Mouse (Mus musculus): ENCODE results near the gene Sbk1.

Sbk1 gene

DNA sequence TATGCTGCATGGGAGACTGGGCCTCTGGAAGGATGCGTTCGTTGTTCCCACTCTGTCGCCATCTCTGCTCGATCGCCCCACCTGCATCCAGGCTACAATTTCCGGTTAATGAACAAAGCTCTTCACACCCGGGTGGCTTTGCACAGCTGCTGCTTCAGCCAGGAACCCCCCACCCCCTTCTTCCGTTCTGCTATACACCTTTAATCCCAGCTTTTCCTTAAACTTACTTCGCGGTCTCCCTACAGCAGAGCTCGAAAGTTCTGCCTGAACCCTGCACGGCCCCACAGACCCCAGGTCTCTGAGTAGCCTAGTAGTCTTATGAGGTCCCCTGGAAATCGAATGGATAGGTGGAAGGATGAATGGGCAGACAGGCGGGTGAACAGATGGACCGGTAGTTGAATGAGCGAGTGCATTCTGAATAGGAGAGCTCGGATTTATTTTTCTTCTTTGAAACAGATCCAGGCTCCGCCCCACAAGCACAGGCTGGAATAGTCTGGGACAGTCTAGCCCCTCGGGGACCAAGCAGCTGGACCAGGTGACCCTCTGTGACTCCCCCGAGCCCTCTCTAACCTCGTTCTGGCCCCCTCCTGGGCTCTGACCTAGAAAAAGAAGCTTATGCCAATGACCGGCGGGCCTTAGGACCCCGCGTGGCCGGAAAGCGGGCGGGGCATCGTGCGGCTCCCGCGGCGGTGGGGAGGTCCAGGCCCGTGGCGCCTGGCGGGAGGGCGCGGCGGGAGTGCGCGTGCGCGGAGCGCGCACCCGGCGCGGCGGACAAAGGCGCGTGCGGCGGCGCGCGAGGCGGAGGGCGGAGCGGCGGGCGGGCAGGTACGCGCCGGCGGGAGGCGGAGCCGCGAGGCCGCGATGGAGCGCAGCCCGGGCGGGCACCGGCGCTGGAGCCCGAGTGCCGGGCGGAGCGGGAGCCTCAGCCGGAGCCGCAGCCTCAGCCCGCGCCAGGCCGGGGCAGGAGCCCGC is at the start of gene Sbk1:
Gene Sbk1 (plus strand): TSS at position 908 of the 972 bp plus-strand sequence.
- DNase-seq: peak; percentile 81 to 86

- no peak for DNase-seq
These were observed 49.7 kb upstream of the Sbk1 start for GRCm38 (mm10) chr7:126222753-126223152.

DNA sequence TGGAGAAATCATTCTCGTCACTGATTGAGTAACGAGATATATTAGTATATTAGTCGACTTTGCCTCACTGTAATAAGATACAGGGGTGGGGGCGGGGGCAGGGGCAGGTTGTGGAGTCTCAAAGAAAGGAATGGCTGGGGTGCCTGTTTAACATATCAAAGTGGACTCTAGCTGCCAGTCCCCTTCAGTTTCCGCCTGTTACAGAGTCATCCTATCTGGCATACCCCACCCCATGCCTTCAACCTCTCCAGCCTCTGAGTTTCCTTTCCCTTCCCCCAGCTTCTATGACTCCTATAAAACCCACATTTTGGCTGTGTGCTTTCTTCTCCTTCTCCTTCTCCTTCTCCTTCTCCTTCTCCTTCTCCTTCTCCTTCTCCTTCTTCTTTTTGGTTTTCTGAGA is 46.3 kb upstream of the Sbk1 start:
- no peak for DNase-seq

- DNase-seq: peak; percentile 42 to 67
These were observed 41.9 kb upstream of the Sbk1 start for GRCm38 (mm10) chr7:126230357-126231148.

DNA sequence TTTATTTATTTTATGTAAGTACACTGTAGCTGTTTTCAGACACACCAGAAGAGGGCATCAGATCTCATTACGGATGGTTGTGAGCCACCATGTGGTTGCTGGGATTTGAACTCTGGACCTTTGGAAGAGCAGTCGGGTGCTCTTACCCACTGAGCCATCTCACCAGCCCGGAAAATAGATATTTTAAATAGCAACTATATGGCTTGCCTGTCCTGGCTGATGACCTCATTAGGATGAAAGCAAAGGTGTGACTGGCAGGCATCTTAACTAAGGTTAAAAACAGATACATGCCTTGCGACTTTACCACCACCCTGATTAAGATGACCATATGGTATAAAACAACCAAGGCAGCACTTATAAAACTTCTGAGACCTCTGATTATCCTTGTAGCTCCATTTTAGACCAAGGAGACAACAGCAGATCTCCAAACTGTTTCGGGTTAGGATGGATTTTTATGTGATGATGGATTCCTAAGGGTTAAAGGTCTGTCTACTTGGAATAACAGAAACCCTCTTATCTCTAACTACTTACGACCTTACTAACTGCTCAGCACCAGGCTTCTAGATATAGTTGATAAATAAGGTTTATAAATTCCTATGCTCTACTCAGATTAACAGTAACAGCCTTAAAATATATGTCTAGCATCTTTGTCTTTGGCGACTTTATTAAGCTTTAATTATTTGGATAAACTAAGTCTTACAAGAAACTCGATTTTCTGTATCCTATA is 39.9 kb upstream of the Sbk1 start:
- DNase-seq: no peak

DNA sequence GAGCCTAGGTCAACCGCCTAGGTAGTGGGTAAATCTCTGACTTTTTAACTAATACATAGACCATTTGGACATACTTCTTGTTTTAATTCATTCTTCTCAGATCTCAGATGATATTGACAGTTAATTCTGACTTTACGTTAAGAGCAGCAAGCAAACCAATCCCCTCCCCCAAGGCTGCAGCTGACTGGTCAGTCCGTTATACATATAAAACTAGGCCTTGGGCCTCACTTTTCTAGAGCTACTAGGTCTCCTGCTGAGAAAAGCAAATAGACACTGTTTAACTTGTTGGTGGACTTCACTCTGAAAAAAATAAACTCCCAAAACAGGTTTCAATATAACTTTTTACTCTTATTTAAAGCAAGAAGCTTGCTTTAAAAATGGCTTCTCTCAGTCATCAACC is 37.8 kb upstream of the Sbk1 start:
- no peak for DNase-seq

DNA sequence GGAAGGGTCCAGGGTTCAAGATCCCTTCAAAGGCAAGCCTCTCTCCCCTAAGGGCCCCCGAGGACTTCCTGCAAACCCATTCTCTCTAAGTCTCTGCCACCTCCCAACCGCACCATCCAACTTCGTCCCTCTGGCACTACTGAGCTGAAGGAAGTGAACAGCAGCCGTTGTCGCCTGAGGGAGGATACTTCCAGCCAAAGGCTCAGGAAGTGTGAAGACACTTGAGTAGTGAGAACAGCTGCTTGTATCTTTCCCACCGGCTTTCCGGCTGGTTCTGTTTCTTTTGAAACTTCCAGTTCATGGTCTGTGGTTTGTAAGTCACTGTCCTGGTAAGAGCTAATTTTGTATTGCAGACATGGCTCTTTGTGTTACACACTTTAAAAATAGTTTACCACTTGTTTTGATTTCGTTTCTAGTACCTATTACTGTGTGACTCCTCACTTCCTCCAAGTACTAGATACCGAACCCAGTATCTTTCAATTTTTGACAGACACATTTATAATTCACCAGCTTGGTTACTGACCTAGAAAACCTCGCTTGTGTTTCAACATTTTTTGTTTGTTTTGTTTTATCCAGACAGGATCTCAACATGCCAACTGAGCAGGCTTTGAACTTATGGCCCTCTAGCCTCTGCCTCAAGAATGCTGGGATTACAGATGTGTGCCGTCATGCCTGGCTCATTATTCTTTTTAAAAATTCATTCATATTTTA is 36.2 kb upstream of the Sbk1 start:
- peak in 1 of 2 experiments; percentile 29 for DNase-seq

DNA sequence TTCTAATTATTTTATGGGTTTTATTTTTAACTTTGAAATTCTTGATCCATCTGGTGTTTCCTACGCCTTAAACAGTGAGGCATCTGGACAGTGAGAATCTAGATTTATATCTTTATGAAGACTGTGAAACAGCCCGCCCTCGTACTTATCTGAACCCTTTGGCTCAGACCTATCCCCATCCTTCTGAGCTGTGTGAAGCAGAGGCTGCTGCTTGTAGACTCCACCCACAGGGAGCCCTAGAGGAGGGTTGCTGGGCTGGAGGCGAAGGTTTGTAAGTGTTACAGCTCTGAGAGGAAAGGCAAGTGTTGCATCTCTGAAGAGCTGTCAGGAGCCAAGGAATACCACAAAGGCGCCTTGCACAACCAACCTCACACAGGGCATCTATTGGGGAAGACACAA is 35.6 kb upstream of the Sbk1 start:
- DNase-seq: no peak

DNA sequence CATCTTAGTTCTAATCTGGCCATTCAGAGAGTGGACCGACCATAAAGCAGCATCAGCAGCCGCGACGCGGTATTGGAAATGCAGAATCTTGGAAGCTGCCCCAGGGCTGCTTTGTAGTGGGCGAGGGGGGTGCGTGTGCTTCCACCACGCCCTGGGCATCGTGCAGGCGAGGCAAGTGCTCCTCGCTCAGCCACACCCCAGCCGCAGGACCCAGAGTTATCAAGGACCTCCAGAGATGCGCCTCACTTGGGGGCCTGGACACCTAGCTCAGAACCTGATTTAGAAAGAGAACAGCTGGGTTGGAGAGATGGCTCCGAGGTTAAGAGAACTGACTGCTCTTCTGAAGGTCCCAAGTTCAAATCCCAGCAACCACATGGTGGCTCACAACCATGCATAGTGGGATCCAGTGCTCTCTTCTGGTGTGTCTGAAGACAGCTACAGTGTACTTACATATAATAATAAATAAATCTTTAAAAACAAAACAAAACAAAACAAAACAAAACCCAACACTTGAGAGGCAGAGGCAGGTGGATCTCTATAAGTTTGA is 31.5 kb upstream of the Sbk1 start:
- no peak for DNase-seq

DNA sequence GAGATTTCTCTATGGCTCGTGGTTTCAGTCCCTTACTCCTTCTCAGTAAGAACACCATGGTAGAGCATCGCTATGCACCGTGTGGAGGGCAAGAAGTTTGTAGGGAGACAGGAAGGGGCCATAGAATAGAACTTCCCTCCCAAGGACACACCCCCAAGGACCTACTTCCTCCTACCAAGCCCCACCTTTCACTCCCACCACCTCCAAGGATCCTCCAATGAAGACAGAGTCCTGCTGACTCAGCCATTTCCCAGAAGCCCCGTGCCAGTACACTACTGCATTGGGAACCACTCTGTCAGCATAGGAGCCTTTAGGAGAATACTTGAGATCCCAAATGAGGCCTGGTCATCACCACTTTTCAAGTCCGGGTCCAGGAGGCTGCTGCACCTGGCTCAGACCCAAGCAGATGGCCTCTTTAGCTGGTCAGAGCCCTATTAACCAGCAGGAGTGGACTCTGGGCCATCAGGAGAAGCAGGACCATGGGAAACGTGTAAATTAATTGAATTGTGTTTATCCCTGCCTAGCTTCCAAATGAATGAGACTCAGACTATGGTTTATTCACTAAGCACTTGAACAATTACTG is 28.2 kb upstream of the Sbk1 start:
- no peak for DNase-seq

DNA sequence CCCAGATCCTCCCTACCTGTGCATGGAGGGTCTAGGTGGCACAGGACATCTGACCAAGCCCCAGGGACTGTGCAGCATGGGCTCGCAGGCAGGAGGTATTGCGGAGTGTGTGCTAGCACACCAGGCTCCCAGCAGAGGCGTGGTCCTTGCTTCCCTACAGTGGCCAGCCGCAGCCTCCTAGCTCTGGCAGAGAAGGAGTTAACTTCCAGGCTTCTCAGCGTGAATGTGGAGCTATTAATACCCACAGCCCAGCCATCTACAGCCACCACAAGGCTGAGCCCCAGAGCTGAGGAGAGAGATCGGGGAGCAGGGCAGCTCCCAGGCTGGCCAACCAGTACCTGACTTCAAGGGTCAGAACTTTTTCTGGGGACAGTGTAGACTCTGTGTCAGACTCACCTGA is 24.3 kb upstream of the Sbk1 start:
- no peak for DNase-seq

- DNase-seq: no peak
These were observed 23.7 kb upstream of the Sbk1 start for GRCm38 (mm10) chr7:126248641-126249141.

DNA sequence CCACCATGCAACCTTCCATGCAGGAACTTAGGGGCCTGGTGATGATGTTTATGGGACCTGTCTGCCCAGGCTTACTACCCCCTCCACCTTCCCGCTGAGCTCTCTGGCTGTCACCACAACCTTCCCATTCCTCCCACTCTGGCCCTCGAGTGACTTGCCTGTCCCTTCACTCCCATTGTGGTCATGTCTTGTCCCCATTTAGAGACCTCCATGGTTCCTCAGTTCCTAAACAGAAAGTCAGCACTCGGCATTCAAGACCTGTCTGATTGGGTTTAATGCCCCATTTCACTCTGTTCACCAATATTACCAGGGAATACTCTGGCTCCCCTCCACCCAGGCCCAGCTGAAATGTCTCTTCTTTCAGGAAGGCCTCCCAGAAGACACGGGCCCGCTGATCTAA is 23.3 kb upstream of the Sbk1 start:
- no peak for DNase-seq

GRCm38 (mm10) chr7:126249986-126250385 is 22.4 kb upstream of the Sbk1 start:
- DNase-seq: no peak

- no peak for DNase-seq
These were observed 21.9 kb upstream of the Sbk1 start for GRCm38 (mm10) chr7:126250481-126250880.

DNA sequence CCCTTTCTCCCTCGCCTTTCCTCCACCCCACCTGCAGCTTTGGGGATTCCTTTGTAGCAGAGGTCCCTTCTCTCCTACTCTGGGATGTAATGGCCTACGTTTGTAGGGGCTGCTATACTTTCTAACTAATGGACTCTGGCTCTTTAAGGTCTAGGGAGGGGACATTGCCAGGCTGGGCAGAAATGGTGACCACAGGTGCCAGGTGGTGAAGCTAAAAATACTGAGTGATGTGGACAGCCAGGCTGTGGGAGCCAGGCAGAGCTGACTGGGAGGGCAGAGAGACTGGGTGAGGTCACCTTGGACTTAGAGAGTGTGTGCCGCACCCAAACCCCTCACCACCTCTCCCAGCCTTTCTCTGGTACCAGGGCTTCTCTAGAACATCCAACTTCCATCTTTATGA is 20.7 kb upstream of the Sbk1 start:
- DNase-seq: no peak

- DNase-seq: no peak
These were observed 20.2 kb upstream of the Sbk1 start for GRCm38 (mm10) chr7:126252230-126252629.

- peak; percentile 23 to 42 for DNase-seq
These were observed 11.9 kb upstream of the Sbk1 start for GRCm38 (mm10) chr7:126260280-126261210.

DNA sequence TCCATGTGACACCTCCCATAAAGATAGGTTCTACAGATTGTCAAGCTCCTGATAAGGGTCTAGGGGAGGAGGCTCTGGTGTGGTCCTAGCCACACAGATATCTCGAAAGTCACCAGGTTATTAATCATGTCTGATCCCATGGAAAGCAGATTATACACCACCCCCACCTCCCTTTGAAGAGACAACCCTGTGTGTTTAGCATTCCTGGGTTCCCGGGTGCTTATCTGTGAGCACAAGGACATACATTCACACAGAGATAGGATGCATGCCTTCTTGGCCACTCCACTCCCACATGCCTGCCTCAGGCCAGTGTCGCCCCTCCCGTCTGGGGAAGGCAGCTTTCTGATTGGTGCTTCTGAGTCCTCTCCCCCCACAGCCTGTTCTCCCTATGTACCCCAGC is 10.6 kb upstream of the Sbk1 start:
- DNase-seq: no peak

GRCm38 (mm10) chr7:126263964-126264363 is 8.5 kb upstream of the Sbk1 start:
- no peak for DNase-seq

Measured in thymus, adult 18-20 months (tissue).